Mouse (Mus musculus) C2C12 (cell line): Measurements from ENCODE around the gene Foxo1. TPM values are rescaled to one million over a fixed set of nuclear protein-coding genes. Genes with fewer than 3 reads are reported as not detected.

Experiments used
- H3K27me3 ChIP-seq: one replicate; pipeline ENCODE4 v1.6.1; 2011; ENCODE audit not compliant: control insufficient read depth, insufficient read depth, insufficient read length
- H3K36me3 ChIP-seq: one replicate; pipeline ENCODE4 v1.6.1; 2011; ENCODE audit not compliant: control insufficient read depth, insufficient read depth
- H3K4me3 ChIP-seq: one replicate; pipeline ENCODE4 v1.5.1; 2011; ENCODE audit warnings: mild to moderate bottlenecking, control low read depth; ENCODE audit not compliant: poor library complexity, insufficient read depth, severe bottlenecking
- H3K79me2 ChIP-seq: one replicate; pipeline ENCODE4 v1.6.1; 2011; ENCODE audit not compliant: control insufficient read depth, insufficient read depth
- H3K79me3 ChIP-seq: one replicate; pipeline ENCODE4 v1.6.1; 2011; ENCODE audit warnings: low read depth, control low read depth
- H3ac ChIP-seq: one replicate; pipeline ENCODE3; 2011; ENCODE audit warnings: low read depth; ENCODE audit not compliant: control insufficient read depth, insufficient read length
- CEBPB ChIP-seq: IDR thresholded peaks from one replicate; pipeline ENCODE4 v1.6.1; 2011; ENCODE audit warnings: low read depth, mild to moderate bottlenecking, control low read depth, moderate library complexity
- CTCF ChIP-seq: IDR thresholded peaks from one replicate; pipeline ENCODE4 v1.5.1; 2011; ENCODE audit not compliant: control insufficient read depth, insufficient read depth, insufficient read length
- FOSL1 ChIP-seq: IDR thresholded peaks from one replicate; pipeline ENCODE4 v1.8.0; 2011; ENCODE audit warnings: mild to moderate bottlenecking, low read length; ENCODE audit not compliant: poor library complexity, insufficient read depth, severe bottlenecking
- MAX ChIP-seq: IDR thresholded peaks from one replicate; pipeline ENCODE4 v1.6.1; 2011; ENCODE audit warnings: mild to moderate bottlenecking, control low read depth
- MYOD1 ChIP-seq: IDR thresholded peaks from one replicate; pipeline ENCODE4 v1.6.1; 2011; ENCODE audit warnings: low read depth; ENCODE audit not compliant: control insufficient read depth, insufficient read length
- MYOG ChIP-seq: IDR thresholded peaks from one replicate; pipeline ENCODE4 v1.6.1; 2011; ENCODE audit not compliant: control insufficient read depth, insufficient read length; ENCODE audit errors: extremely low read depth
- USF1 ChIP-seq: IDR thresholded peaks from one replicate; pipeline ENCODE4 v1.6.1; 2011; ENCODE audit warnings: low read depth, mild to moderate bottlenecking, control low read depth, moderate library complexity
- polyA plus RNA-seq: library from polyadenylated mRNA; unstranded; fragments of >200 nt; fragmentation: generic; extraction: Trizol; gene quantifications from one replicate; pipeline ENCODE4 v1.2.1, GENCODE M21; 2012; ENCODE audit warnings: missing spikeins

Foxo1 gene
- polyA plus RNA-seq, 1 experiment = 5.9 TPM

GRCm38 (mm10) chr3:52369881-52370428 lies 101.8 kb downstream of the Foxo1 start:
- no peaks in the 10 kb centered on the region for H3K36me3 ChIP-seq
- H3K4me3 ChIP-seq = no peak overlapping the region
- no peaks in the 10 kb centered on the region for H3K79me3 ChIP-seq
- H3ac ChIP-seq = no peak overlapping the region
- H3K27me3 ChIP-seq = no peaks in the 10 kb centered on the region
- no peak for TF ChIP-seq CEBPB
- TF ChIP-seq USF1 = no peak
- no peak for TF ChIP-seq FOSL1
- no peak for TF ChIP-seq MYOG
- TF ChIP-seq MYOD1 = no peak
- no peak for TF ChIP-seq MAX
- H3K79me2 ChIP-seq = no peaks in the 10 kb centered on the region

GRCm38 (mm10) chr3:52376974-52377373 lies 108.8 kb downstream of the Foxo1 start:
- H3K36me3 ChIP-seq = no peaks in the 10 kb centered on the region
- H3K4me3 ChIP-seq = no peak overlapping the region
- no peaks in the 10 kb centered on the region for H3K79me2 ChIP-seq
- TF ChIP-seq FOSL1 = no peak
- TF ChIP-seq MAX = no peak
- H3K79me3 ChIP-seq = no peaks in the 10 kb centered on the region
- H3ac ChIP-seq = no peak overlapping the region
- no peaks in the 10 kb centered on the region for H3K27me3 ChIP-seq

GRCm38 (mm10) chr3:52383351-52383750 lies 115.2 kb downstream of the Foxo1 start:
- Histone ChIP-seq H3K36me3 (no peaks in the 10 kb centered on the region), H3K79me2 (no peaks in the 10 kb centered on the region), H3ac (no peak overlapping the region), H3K27me3 (no peaks in the 10 kb centered on the region), H3K4me3 (no peak overlapping the region), H3K79me3 (no peaks in the 10 kb centered on the region)
- TF ChIP-seq MYOD1 (no peak), CTCF (no peak), CEBPB (no peak), USF1 (no peak), FOSL1 (no peak), MYOG (no peak), MAX (no peak)

GRCm38 (mm10) chr3:52386343-52386742 lies 118.2 kb downstream of the Foxo1 start:
- Histone ChIP-seq H3K36me3 (no peaks in the 10 kb centered on the region), H3K79me2 (no peaks in the 10 kb centered on the region), H3K4me3 (no peak overlapping the region), H3K27me3 (no peaks in the 10 kb centered on the region), H3K79me3 (no peaks in the 10 kb centered on the region), H3ac (no peak overlapping the region)
- TF ChIP-seq USF1 = no peak
- no peak for TF ChIP-seq MAX
- no peak for TF ChIP-seq CEBPB
- TF ChIP-seq MYOD1 = no peak
- no peak for TF ChIP-seq MYOG
- no peak for TF ChIP-seq FOSL1
- no peak for TF ChIP-seq CTCF

- H3ac ChIP-seq = no peak overlapping the region
- H3K79me3 ChIP-seq = no peaks in the 10 kb centered on the region
- H3K4me3 ChIP-seq = no peak overlapping the region
- TF ChIP-seq USF1 (no peak), MYOD1 (no peak), FOSL1 (no peak), MYOG (no peak), CTCF (no peak), CEBPB (no peak), MAX (no peak)
- no peaks in the 10 kb centered on the region for H3K27me3 ChIP-seq
- H3K36me3 ChIP-seq = no peaks in the 10 kb centered on the region
- H3K79me2 ChIP-seq = no peaks in the 10 kb centered on the region
Observed at GRCm38 (mm10) chr3:52390321-52390720, 122.2 kb downstream of the Foxo1 start.

GRCm38 (mm10) chr3:52390766-52391665 lies 122.9 kb downstream of the Foxo1 start:
- no peaks in the 10 kb centered on the region for H3K36me3 ChIP-seq
- no peaks in the 10 kb centered on the region for H3K79me2 ChIP-seq
- H3ac ChIP-seq = no peak overlapping the region
- H3K4me3 ChIP-seq = no peak overlapping the region
- no peaks in the 10 kb centered on the region for H3K27me3 ChIP-seq
- no peaks in the 10 kb centered on the region for H3K79me3 ChIP-seq
- TF ChIP-seq CTCF = no peak
- no peak for TF ChIP-seq CEBPB
- no peak for TF ChIP-seq MYOD1
- TF ChIP-seq FOSL1 = no peak
- no peak for TF ChIP-seq MAX
- TF ChIP-seq MYOG = no peak
- no peak for TF ChIP-seq USF1
